Mouse (Mus musculus) hindbrain, embryonic 15.5 days (tissue): ENCODE results near the gene Camkmt. TPM values are rescaled to one million over a fixed set of nuclear protein-coding genes. Genes with fewer than 3 reads are reported as not detected.

Source experiments
- ATAC-seq: fragments of 200-750 bp; cut with Nextera tagmentation; 2 replicates; pipeline ENCODE4 v1.8.0; 2017; ENCODE audit warnings: low read depth, moderate number of reproducible peaks, moderate TSS enrichment; ENCODE audit not compliant: low FRiP score
- H3K27ac ChIP-seq: fragments of 300-500 bp; sonication (generic); replicated peaks from 2 replicates; pipeline ENCODE4 v1.5.1; 2015; ENCODE audit warnings: mild to moderate bottlenecking, inconsistent platforms
- H3K27me3 ChIP-seq: fragments of 300-500 bp; sonication (generic); 2 replicates; pipeline ENCODE4 v1.6.1; 2015; ENCODE audit warnings: control low read depth, inconsistent platforms
- H3K36me3 ChIP-seq: fragments of 300-500 bp; sonication (generic); 2 replicates; pipeline ENCODE4 v1.6.1; 2015; ENCODE audit warnings: control low read depth, inconsistent platforms
- H3K4me1 ChIP-seq: fragments of 300-500 bp; sonication (generic); replicated peaks from 2 replicates; pipeline ENCODE4 v1.6.1; 2015; ENCODE audit warnings: control low read depth, inconsistent platforms
- H3K4me2 ChIP-seq: fragments of 300-500 bp; sonication (generic); 2 replicates; pipeline ENCODE4 v1.6.1; 2015; ENCODE audit warnings: moderate library complexity, mild to moderate bottlenecking, inconsistent platforms
- H3K4me3 ChIP-seq: fragments of 300-500 bp; sonication (generic); 2 replicates; pipeline ENCODE4 v1.5.1; 2015; ENCODE audit warnings: mild to moderate bottlenecking, inconsistent platforms
- H3K9ac ChIP-seq: fragments of 300-500 bp; sonication (generic); 2 replicates; pipeline ENCODE4 v1.6.1; 2015; ENCODE audit warnings: inconsistent platforms
- H3K9me3 ChIP-seq: fragments of 300-500 bp; sonication (generic); 2 replicates; pipeline ENCODE4 v1.6.1; 2016; ENCODE audit warnings: control low read depth, inconsistent platforms
- WGBS: fragments of 180-500 bp; shearing (Covaris S2); methylation state at CpG from one replicate; pipeline ENCODE4 v1.1.7; 2015; 5-methylcytosine and 5-hydroxymethylcytosine counted together
- polyA plus RNA-seq: library from polyadenylated mRNA; unstranded; fragments of >200 nt; fragmentation: Nextera tagmentation; extraction: Ambion mirVana; gene quantifications from 2 replicates; pipeline ENCODE4 v1.2.1, GENCODE M21; 2015

Gene Camkmt
- polyA plus RNA-seq, 1 experiment from 2014 or later, result 20.8 TPM

DNA sequence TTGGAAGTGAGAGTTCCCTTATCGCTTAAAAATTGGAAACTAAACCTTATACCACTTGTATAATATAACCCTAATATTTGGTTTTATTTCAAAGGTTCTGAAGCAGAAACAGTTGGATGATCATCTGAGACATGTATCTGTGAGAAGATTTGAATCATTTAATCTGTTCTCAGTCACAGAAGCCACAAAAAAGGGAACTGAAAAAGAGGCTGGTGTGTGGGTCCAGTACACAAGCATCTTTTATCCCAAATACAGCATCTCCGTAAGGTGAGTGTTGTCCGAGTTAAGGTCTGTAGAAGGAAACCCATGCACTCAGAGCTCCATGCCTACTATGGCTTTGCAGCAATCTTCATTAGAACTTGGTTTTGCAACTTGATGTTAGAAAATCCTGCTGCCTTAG is 6.0 kb downstream of the Camkmt start:
- WGBS, result 95% methylated on average over 3 of the region's 3 CpGs
- ATAC-seq, result no peak
- Histone ChIP-seq H3K36me3 (peaks cover 24% of the 10 kb centered on the region), H3K4me1 (peaks cover 3% of the 10 kb centered on the region), H3K4me2 (no peak overlapping the region), H3K27me3 (no peaks in the 10 kb centered on the region), H3K27ac (no peak overlapping the region), H3K9ac (no peak overlapping the region), H3K4me3 (no peak overlapping the region), H3K9me3 (peaks cover 7% of the 10 kb centered on the region; the same call in 1 of the 2 replicates)

DNA sequence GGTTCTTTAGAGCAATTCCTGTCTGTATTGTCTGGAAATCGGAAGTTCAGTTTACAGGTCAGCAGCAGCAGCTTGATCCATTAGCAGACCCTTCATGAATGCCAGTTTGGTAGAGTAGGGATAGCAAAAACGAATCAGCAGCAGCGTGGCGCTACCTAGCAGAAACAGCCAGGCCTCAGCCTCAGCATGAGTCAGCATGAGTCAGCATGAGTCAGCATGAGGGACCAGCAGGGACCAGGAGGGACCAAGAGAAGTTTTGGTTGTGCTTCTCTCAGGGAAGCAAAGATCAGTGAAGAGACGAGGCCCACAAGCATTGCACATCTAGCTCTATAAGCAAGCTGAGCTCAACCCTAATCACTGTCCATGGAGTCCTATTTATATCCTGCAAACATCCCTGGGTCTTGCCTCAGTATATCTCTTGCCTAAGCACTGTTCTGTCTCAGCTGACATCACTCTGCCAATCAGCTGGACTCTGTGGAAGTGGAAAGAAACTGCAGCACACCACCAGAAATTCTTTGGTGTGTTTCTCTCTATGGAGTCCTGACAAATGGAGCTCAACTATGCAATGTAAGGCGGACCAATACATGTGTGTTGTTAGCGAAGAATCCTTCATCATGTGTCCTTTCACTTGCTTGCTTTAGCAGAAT is 8.4 kb downstream of the Camkmt start:
- WGBS, result 95% methylated on average over 7 of the region's 7 CpGs
- no peak overlapping the region for H3K27ac ChIP-seq
- peaks cover 24% of the 10 kb centered on the region for H3K36me3 ChIP-seq
- H3K4me1 ChIP-seq, result no peaks in the 10 kb centered on the region
- no peak overlapping the region for H3K4me3 ChIP-seq
- ATAC-seq, result no peak
- H3K4me2 ChIP-seq, result no peak overlapping the region
- peaks cover 7% of the 10 kb centered on the region; the same call in 1 of the 2 replicates for H3K9me3 ChIP-seq
- no peak overlapping the region for H3K9ac ChIP-seq
- H3K27me3 ChIP-seq, result no peaks in the 10 kb centered on the region

DNA sequence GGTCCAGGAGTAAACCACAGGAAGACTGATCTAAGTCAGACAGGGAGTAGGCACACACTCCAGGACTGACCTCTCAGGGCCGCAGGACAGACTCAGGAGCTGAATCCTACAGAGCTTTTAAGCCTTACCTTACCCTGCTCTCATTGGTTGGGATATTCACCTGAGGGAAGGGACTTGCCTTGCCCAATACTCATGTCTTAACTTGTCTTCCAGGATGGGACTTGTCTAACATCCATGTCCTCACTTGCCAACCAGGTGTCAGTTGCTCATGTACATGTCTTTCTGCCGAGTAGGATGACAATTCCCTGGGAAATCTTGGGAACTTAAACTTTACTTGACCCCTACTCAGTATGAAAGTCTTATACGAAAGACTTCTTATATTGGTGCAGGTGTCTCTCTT is 9.9 kb downstream of the Camkmt start:
- Histone ChIP-seq H3K27ac (no peak overlapping the region), H3K27me3 (no peaks in the 10 kb centered on the region), H3K4me1 (no peaks in the 10 kb centered on the region), H3K4me2 (no peak overlapping the region), H3K9ac (no peak overlapping the region), H3K36me3 (peaks cover 24% of the 10 kb centered on the region), H3K4me3 (no peak overlapping the region), H3K9me3 (peaks cover 7% of the 10 kb centered on the region; the same call in 1 of the 2 replicates)
- 91% methylated on average over 3 of the region's 3 CpGs for whole genome bisulfite sequencing
- no peak for ATAC-seq

DNA sequence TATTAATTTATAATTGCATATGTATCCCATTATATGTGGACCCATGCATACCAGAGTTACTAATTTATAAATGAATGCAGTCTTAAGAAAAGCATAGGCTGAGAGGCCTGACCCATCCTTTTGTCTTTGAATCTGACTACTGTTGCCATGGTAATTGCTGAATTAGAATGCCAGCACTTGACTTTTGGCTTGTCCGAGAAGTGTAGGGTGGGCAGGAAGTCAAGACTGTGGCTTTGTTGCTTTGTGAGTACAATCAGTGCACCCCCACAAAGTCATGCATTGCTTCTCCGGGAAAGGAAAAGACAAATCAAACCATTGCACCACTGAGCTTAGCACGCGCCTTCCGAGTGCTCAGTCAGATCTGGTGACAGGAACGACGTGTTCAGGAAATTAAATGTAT is 11.4 kb downstream of the Camkmt start:
- Histone ChIP-seq H3K36me3 (peaks cover 24% of the 10 kb centered on the region), H3K27ac (no peak overlapping the region), H3K27me3 (no peaks in the 10 kb centered on the region), H3K4me2 (no peak overlapping the region), H3K9ac (no peak overlapping the region), H3K4me3 (no peak overlapping the region), H3K9me3 (peaks cover 7% of the 10 kb centered on the region; the same call in 1 of the 2 replicates), H3K4me1 (no peaks in the 10 kb centered on the region)
- whole genome bisulfite sequencing, result 35% methylated on average over 7 of the region's 7 CpGs
- no peak for ATAC-seq

DNA sequence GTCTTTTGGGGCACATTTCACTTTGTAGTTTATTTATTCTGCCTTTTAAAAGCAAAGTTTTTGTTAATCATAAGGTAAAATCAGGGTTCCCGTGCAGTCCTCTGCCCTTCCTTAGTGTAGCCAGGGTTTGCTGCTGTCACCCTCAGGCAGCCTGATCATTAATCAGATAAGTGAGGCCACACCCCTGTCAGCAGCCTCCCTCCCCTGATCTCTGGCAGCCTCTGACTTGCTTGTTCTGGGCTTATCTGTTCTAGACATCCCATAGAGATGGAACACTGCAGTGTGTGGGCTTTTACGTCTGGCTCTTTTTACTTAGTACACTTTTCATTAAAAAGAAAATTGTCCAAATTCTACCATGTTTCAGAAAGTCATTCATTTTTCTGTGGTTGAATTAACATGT is 13.0 kb downstream of the Camkmt start:
- Histone ChIP-seq H3K4me3 (no peak overlapping the region), H3K4me1 (no peaks in the 10 kb centered on the region), H3K9ac (no peak overlapping the region), H3K27me3 (no peaks in the 10 kb centered on the region), H3K4me2 (no peak overlapping the region), H3K27ac (no peak overlapping the region), H3K9me3 (0 out of 2 replicates have a peak, but pooled peaks cover 4% of the 10 kb centered on the region), H3K36me3 (peaks cover 12% of the 10 kb centered on the region)
- no peak for ATAC-seq
- 51% methylated on average over 2 of the region's 2 CpGs for WGBS

DNA sequence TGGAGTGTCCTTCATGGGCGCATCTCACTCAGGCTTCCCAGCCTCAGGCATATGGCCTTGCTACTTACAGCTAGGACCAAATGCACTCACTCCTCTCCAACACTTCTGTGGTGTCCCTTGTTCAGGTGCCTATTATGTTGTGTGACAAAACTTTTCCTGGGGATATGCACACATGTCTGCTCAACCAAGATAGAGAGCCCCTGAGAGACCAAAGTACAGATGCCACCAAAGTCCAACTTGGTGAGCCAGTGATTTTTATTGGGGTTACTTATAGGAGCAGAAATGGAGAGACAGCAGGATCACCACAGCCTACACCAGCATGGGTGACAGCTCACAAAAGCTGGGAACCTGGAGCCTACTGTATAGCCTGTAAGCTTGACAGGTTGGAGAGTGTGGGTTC is 20.3 kb downstream of the Camkmt start:
- no peak overlapping the region for H3K9ac ChIP-seq
- WGBS, result 100% methylated on average over 1 of the region's 1 CpGs
- H3K4me1 ChIP-seq, result no peaks in the 10 kb centered on the region
- no peak overlapping the region for H3K27ac ChIP-seq
- no peak overlapping the region for H3K4me2 ChIP-seq
- H3K9me3 ChIP-seq, result no peaks in the 10 kb centered on the region
- no peak for ATAC-seq
- no peaks in the 10 kb centered on the region for H3K27me3 ChIP-seq
- no peak overlapping the region for H3K4me3 ChIP-seq
- H3K36me3 ChIP-seq, result no peaks in the 10 kb centered on the region

DNA sequence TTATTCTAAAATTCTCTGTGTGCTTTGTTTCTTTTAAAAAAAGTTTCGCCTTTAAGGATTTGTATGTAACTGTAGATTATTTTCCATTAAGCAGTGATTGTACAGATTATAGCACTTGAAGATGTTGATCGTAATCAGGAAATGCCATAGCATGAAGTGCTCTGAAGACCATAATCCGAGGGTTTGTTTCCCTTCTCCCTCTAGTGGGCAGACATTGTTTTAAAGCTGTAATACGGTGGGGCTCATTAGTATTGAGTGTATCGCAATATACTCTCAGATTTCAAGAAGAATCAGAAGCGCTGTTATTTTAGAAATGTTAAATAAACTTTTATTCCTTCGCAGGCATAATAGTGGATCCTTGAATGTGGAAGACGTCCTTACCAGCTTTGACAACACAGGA is 23.1 kb downstream of the Camkmt start:
- no peak overlapping the region for H3K4me3 ChIP-seq
- ATAC-seq, result no peak

DNA sequence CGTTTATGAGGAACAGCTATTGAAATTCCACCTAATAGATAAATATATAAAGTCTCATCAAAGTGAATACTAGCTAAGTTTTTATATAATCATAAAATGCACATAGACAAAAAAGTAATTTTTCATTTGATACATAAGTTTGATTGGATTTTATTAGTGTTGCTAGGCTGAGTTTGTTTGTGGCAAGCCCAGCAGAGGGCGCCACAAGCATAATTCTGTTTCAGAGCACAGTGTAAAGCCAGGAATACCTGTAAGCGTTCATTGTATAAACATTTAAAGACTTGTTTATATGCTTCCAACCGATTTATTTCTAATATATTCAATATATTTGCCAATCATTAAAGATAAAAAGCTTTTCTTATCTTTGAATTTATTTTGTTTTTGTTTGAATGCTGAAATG is 26.3 kb downstream of the Camkmt start:
- H3K9me3 ChIP-seq, result no peaks in the 10 kb centered on the region
- H3K4me2 ChIP-seq, result no peak overlapping the region
- no peaks in the 10 kb centered on the region for H3K4me1 ChIP-seq
- no peaks in the 10 kb centered on the region for H3K27me3 ChIP-seq
- no peak overlapping the region for H3K4me3 ChIP-seq
- no peaks in the 10 kb centered on the region for H3K36me3 ChIP-seq
- no peak overlapping the region for H3K27ac ChIP-seq
- ATAC-seq, result no peak
- 32% methylated on average over 4 of the region's 4 CpGs for WGBS
- H3K9ac ChIP-seq, result no peak overlapping the region

More for the DNA sequence above, 23.1 kb downstream of the Camkmt start:
- WGBS, result 85% methylated on average over 8 of the region's 8 CpGs
- no peak overlapping the region for H3K4me2 ChIP-seq
- H3K27me3 ChIP-seq, result no peaks in the 10 kb centered on the region
- no peak overlapping the region for H3K9ac ChIP-seq
- no peaks in the 10 kb centered on the region for H3K4me1 ChIP-seq
- H3K27ac ChIP-seq, result no peak overlapping the region
- H3K9me3 ChIP-seq, result no peaks in the 10 kb centered on the region
- no peaks in the 10 kb centered on the region for H3K36me3 ChIP-seq

DNA sequence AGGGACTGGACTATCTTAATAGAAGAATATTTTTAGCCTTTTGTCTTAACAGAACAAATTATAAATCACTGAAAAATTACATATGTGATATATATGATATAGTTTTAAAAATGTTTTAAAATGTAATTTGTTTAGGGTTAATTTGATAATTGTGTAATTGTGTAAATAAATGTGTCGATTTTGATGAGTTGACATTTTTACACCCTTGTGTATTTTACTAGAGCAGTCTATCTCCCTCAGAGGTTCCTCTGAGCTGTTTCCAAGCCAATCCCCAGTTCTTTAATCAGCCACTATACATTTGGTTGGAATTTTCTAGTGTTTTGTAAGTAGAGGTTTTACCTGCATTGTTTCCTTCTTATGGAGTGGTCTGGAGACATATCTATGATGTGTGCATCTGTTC is 48.0 kb downstream of the Camkmt start:
- Histone ChIP-seq H3K4me2 (no peak overlapping the region), H3K9ac (no peak overlapping the region), H3K4me3 (no peak overlapping the region), H3K36me3 (no peaks in the 10 kb centered on the region), H3K27ac (no peak overlapping the region), H3K27me3 (no peaks in the 10 kb centered on the region), H3K9me3 (no peaks in the 10 kb centered on the region), H3K4me1 (no peaks in the 10 kb centered on the region)
- ATAC-seq, result no peak
- 96% methylated on average over 1 of the region's 1 CpGs for WGBS

DNA sequence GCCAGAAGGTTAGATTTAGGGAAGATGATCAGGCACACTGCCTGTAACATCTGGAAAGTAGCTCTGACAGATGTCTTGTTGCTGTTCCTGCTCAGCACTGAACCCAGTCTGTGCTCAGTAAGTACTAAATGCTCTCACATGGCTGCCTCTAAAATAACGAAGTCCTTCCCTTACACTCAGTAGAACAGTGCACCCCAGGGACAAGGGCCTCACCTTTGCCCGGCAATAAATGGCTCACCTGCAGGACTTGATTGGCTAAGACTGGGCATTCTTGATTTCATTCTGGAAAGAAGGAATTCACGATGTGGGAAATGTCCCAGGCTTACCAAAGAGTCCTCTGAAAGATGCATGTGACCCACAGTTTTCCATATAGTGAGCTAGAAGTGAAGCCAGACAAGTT is 51.3 kb downstream of the Camkmt start:
- H3K36me3 ChIP-seq, result no peaks in the 10 kb centered on the region
- 72% methylated on average over 3 of the region's 3 CpGs for WGBS
- no peaks in the 10 kb centered on the region for H3K4me1 ChIP-seq
- H3K4me2 ChIP-seq, result no peak overlapping the region
- no peak overlapping the region for H3K27ac ChIP-seq
- no peaks in the 10 kb centered on the region for H3K9me3 ChIP-seq
- no peak overlapping the region for H3K9ac ChIP-seq
- no peak for ATAC-seq
- no peak overlapping the region for H3K4me3 ChIP-seq
- no peaks in the 10 kb centered on the region for H3K27me3 ChIP-seq

DNA sequence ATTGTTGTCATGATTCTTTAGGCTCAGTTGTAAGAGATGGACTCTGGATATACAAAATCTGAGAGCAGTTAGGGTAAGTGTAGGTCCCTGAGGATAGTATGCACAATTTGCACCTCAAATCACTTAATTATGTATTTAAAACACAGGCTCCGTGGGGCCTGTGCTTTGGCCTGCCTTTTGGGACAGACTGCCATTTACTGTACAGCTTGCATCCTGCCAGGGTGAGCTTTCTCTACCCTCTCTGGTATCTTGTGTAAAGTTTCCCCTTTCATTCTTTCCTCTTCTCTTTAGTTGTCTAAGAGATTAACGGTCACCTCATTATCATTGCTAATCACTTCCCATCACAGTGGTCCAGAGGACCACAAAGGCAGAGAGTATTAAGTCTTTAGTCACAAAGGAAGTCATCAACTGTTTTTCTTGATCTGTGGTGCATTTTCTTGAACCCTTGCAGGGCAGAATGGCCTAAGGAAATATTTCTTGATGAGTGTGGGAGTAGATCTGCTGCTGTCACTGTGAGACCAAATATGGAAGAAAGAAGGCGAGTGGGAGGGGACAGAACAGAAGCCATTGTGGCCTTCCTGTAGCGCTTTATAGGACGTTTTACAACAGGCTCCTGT is 52.3 kb downstream of the Camkmt start:
- no peaks in the 10 kb centered on the region for H3K9me3 ChIP-seq
- H3K36me3 ChIP-seq, result no peaks in the 10 kb centered on the region
- no peak for ATAC-seq
- H3K4me2 ChIP-seq, result no peak overlapping the region
- H3K27ac ChIP-seq, result no peak overlapping the region
- no peaks in the 10 kb centered on the region for H3K27me3 ChIP-seq
- H3K4me1 ChIP-seq, result no peaks in the 10 kb centered on the region
- H3K9ac ChIP-seq, result no peak overlapping the region
- WGBS, result 32% methylated on average over 5 of the region's 5 CpGs
- H3K4me3 ChIP-seq, result no peak overlapping the region

DNA sequence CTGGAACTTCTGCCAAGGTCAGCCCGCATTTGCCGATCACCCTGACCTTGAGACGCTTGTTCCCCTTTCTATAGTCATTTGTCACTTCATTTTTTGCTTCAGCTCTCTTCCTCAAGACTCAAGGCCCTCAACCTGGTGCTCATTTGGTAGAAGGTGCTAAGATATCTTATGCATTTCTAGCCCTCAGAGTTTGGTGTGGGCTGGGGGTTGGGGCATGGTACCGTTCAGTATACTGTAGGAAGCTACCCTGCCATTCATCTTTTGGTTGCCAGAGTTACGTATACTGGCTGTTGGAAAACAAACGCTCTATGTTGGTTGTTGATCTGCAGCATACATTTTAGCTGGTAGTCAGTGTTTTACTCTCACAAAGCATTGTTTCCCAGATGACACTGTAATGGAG is 53.8 kb downstream of the Camkmt start:
- ATAC-seq, result no peak
- Histone ChIP-seq H3K9ac (no peak overlapping the region), H3K4me1 (no peaks in the 10 kb centered on the region), H3K9me3 (no peaks in the 10 kb centered on the region), H3K27ac (no peak overlapping the region), H3K4me3 (no peak overlapping the region), H3K27me3 (no peaks in the 10 kb centered on the region), H3K36me3 (no peaks in the 10 kb centered on the region), H3K4me2 (no peak overlapping the region)
- 89% methylated on average over 6 of the region's 6 CpGs for WGBS

DNA sequence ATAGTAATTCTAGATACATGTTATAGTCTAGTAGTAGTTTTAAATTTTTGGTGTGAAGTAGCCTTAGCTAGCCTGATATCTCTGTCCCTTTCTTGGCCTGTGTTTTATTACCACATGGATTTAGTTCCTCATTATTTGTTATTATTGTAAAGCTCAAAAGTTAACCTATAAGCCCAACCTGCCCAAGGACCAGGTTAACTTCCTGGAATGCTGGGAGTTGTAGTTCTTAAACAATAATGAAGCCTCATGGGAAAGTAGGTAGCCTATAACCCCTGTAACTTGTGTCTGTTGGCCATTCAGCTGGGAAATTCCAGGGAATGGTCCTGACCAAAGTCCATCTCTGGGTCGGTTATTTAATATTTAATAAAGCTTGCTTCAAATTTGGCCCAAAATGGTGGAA is 58.0 kb downstream of the Camkmt start:
- Histone ChIP-seq H3K9me3 (no peaks in the 10 kb centered on the region), H3K4me1 (no peaks in the 10 kb centered on the region; the same call in 1 of the 2 replicates), H3K27ac (no peak overlapping the region), H3K4me3 (no peak overlapping the region), H3K9ac (no peak overlapping the region), H3K27me3 (no peaks in the 10 kb centered on the region), H3K4me2 (no peak overlapping the region), H3K36me3 (no peaks in the 10 kb centered on the region)
- WGBS, result 82% methylated on average over 1 of the region's 1 CpGs
- no peak for ATAC-seq
